Mouse (Mus musculus) E14TG2a.4 (cell line): ENCODE measurements around the gene Gpr21.

Source experiments
- H3K27me3 ChIP-seq: 2 replicates; pipeline ENCODE4 v1.6.1; 2014; ENCODE audit warnings: low read length, control low read depth; ENCODE audit not compliant: insufficient read depth
- H3K36me3 ChIP-seq: 2 replicates; pipeline ENCODE4 v1.6.1; 2014; ENCODE audit warnings: low read length, control low read depth; ENCODE audit not compliant: insufficient read depth
- H3K4me1 ChIP-seq: replicated peaks from 2 replicates; pipeline ENCODE4 v1.6.1; 2014; ENCODE audit warnings: low read depth, low read length, control low read depth
- H3K4me3 ChIP-seq: replicated peaks from 2 replicates; pipeline ENCODE4 v1.5.1; 2014; ENCODE audit warnings: mild to moderate bottlenecking, low read length
- H3K9me3 ChIP-seq: 2 replicates; pipeline ENCODE4 v1.6.1; 2014; ENCODE audit warnings: low read length, control low read depth
- CTCF ChIP-seq: conservative IDR thresholded peaks from 2 replicates; pipeline ENCODE4 v1.5.1; 2014; ENCODE audit warnings: low read length
- NANOG ChIP-seq: IDR thresholded peaks from 2 replicates; pipeline ENCODE4 v1.6.1; 2014; ENCODE audit warnings: borderline replicate concordance, low read length, mixed read lengths
- POU5F1 ChIP-seq: IDR thresholded peaks from 2 replicates; pipeline ENCODE4 v1.6.1; 2014; ENCODE audit warnings: low read length, borderline replicate concordance

Gene Gpr21

GRCm38 (mm10) chr2:37549346-37550012 is 33.3 kb downstream of the Gpr21 start:
- Histone ChIP-seq H3K4me1 (0 out of 2 replicates have a peak, but pooled peaks cover 2% of the 10 kb centered on the region), H3K27me3 (no peaks in the 10 kb centered on the region), H3K4me3 (no peak overlapping the region), H3K9me3 (no peaks in the 10 kb centered on the region), H3K36me3 (peaks cover 87% of the 10 kb centered on the region)
- TF ChIP-seq POU5F1 (no peak), CTCF (no peak), NANOG (no peak)

- TF ChIP-seq NANOG (no peak), POU5F1 (no peak), CTCF (no peak)
Observed at GRCm38 (mm10) chr2:37556366-37556765, 40.2 kb downstream of the Gpr21 start.

DNA sequence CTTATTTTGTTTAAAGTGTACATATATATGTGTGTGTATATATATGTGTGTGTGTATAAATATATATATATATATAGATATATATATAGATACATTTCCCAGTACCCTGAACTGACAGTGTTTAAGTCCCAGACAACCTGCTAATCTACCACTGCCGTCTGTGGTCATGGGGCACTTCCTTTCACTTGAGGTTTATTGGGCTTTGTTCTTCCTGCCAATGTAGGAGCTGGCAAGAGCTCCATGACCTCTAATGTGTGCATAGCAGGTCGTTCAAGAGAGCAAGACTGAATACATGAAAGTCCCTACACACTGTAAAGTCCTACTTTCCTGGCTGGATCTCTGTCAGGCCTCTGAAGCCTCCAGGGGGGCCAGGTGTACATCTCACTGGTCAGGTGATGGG is 49.4 kb downstream of the Gpr21 start:
- H3K4me1 ChIP-seq, result no peaks in the 10 kb centered on the region
- H3K27me3 ChIP-seq, result no peaks in the 10 kb centered on the region
- H3K9me3 ChIP-seq, result no peaks in the 10 kb centered on the region
- no peak overlapping the region for H3K4me3 ChIP-seq
- TF ChIP-seq CTCF (no peak), POU5F1 (no peak), NANOG (no peak)
- H3K36me3 ChIP-seq, result peaks cover 96% of the 10 kb centered on the region

More at GRCm38 (mm10) chr2:37556366-37556765, 40.2 kb downstream of the Gpr21 start:
- H3K36me3 ChIP-seq, result peaks cover 91% of the 10 kb centered on the region
- H3K27me3 ChIP-seq, result no peaks in the 10 kb centered on the region
- H3K4me3 ChIP-seq, result no peak overlapping the region
- H3K9me3 ChIP-seq, result no peaks in the 10 kb centered on the region
- no peaks in the 10 kb centered on the region for H3K4me1 ChIP-seq

DNA sequence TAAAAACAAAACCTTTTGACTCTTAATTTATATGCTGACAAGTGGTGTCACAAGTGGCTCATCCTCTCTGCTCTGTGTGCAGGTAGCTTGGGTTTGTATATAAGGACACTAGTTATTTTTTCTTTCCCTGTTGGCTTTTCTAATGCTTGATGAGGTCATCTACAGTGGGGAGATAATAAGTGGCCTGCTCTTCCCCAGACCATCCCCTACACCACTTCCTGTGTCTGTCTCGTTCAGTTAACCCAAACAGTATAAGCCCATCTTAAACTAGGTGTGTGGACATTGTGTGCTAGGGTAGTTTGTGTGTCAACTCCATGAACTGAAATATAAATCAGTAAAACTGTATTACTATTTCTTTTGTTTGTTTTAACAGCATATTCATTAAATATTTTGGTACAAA is 49.9 kb downstream of the Gpr21 start:
- Histone ChIP-seq H3K4me1 (no peaks in the 10 kb centered on the region), H3K36me3 (peaks cover 94% of the 10 kb centered on the region), H3K4me3 (no peak overlapping the region), H3K27me3 (no peaks in the 10 kb centered on the region), H3K9me3 (no peaks in the 10 kb centered on the region)
- TF ChIP-seq CTCF (no peak), NANOG (no peak), POU5F1 (no peak)

DNA sequence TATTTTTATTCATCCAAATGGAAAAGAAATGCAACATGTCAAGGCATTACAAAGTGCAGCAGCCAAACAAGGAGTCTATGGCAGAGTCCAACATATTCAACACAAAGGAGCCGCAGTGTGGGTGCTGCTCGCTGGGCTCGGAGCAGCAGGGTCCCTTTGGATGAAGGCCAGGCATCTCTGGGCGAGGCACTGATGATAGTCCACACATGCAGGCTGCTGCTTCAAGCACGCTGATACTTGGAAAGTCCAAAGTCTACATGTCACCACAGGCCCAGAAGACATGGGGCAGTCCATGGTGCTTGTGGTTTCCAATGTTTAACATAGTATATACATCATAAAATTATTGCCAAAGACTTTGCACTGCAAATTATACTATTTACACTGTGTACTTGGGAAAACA is 53.8 kb downstream of the Gpr21 start:
- TF ChIP-seq NANOG (no peak), CTCF (no peak), POU5F1 (no peak)
- no peaks in the 10 kb centered on the region for H3K27me3 ChIP-seq

More for the DNA sequence above, 53.8 kb downstream of the Gpr21 start:
- Histone ChIP-seq H3K9me3 (no peaks in the 10 kb centered on the region), H3K4me3 (no peak overlapping the region), H3K36me3 (peaks cover 78% of the 10 kb centered on the region), H3K4me1 (no peaks in the 10 kb centered on the region)
